Mouse (Mus musculus) myocyte (in vitro differentiated cells): Measurements from ENCODE around the gene Kazn.

ENCODE experiments used
- E2F4 ChIP-seq: IDR thresholded peaks from one replicate; pipeline ENCODE4 v1.6.1; 2011; ENCODE audit warnings: mild to moderate bottlenecking, control low read depth, moderate library complexity; ENCODE audit not compliant: insufficient read depth
- MAX ChIP-seq: IDR thresholded peaks from one replicate; pipeline ENCODE4 v1.6.1; 2011; ENCODE audit warnings: low read depth, mild to moderate bottlenecking, control low read depth
- MYOD1 ChIP-seq, 3 experiments: IDR thresholded peaks; one replicate each; pipeline ENCODE4 v1.6.1; 2011; ENCODE audit warnings: control low read depth in 2 of 3, low read depth in 2 of 3, mild to moderate bottlenecking in 2 of 3, moderate library complexity in 1 of 3; ENCODE audit not compliant: insufficient read length in 2 of 3, control insufficient read depth in 1 of 3
- MYOG ChIP-seq, 3 experiments: IDR thresholded peaks; one replicate each; pipeline ENCODE4 v1.6.1; 2011; ENCODE audit warnings: control low read depth in 2 of 3, low read depth in 2 of 3, mild to moderate bottlenecking in 2 of 3; ENCODE audit not compliant: insufficient read length in 2 of 3, control insufficient read depth in 1 of 3, insufficient read depth in 1 of 3
- POLR2A ChIP-seq: IDR thresholded peaks from one replicate; pipeline ENCODE4 v1.6.1; 2011; ENCODE audit warnings: low read depth, mild to moderate bottlenecking, control low read depth, moderate library complexity; ENCODE audit not compliant: insufficient read length
- POLR2AphosphoS2 ChIP-seq: IDR thresholded peaks from one replicate; pipeline ENCODE4 v1.6.1; 2011; ENCODE audit warnings: low read depth, control low read depth; ENCODE audit not compliant: insufficient read length
- TCF12 ChIP-seq: IDR thresholded peaks from one replicate; pipeline ENCODE4 v1.6.1; 2011; ENCODE audit warnings: mild to moderate bottlenecking, control low read depth; ENCODE audit not compliant: poor library complexity, insufficient read depth, severe bottlenecking
- TCF3 ChIP-seq: IDR thresholded peaks from one replicate; pipeline ENCODE4 v1.6.1; 2011; ENCODE audit warnings: low read depth, control low read depth; ENCODE audit not compliant: insufficient read length
- USF1 ChIP-seq: IDR thresholded peaks from one replicate; pipeline ENCODE4 v1.6.1; 2011; ENCODE audit warnings: low read depth, mild to moderate bottlenecking, control low read depth, moderate library complexity

DNA sequence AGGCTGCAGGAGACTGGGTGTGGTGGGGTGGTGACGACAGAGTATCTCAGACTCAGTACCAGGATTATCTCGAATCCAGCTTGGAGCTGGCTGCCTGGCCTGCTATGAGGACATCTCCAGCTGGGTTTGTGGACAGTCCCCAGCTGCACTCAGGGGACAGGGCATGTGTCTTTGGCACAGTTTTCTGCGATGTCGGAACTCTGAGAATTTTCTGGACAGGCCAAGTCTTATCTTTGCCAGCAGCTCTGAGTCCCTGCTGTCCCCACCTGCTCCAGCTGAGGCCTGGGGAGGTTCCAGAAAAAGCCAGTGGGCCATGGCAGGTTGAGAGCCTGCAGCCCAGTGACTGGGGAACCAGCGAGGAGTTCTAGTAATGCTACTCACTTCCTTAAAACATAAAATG, 82.7 kb downstream of the Kazn start:
- TF ChIP-seq TCF12, result no peak
- no peak for TF ChIP-seq MAX
- no peak for TF ChIP-seq TCF3
- TF ChIP-seq POLR2AphosphoS2, result no peak
- TF ChIP-seq POLR2A, result no peak
- TF ChIP-seq USF1, result no peak
- TF ChIP-seq MYOD1 (IDR thresholded peaks at IDR 0.05; ENCODE audit: control insufficient read depth in 1 of 3, insufficient read length in 2 of 3, low read depth in 2 of 3), result no peak
- no peak for TF ChIP-seq E2F4
- no peak for TF ChIP-seq MYOG (IDR thresholded peaks at IDR 0.05; ENCODE audit: control insufficient read depth in 1 of 3, insufficient read depth in 1 of 3, insufficient read length in 2 of 3, low read depth in 2 of 3)
